Mouse (Mus musculus) cortical plate, adult 2 months (tissue): ENCODE measurements around the gene Dynlt1c. TPM values are rescaled to one million over a fixed set of nuclear protein-coding genes. Genes with fewer than 3 reads are reported as not detected.
"Not testable (repeated sequence)": the region's sequence is repeated elsewhere in the genome, so short reads cannot be mapped to it uniquely, and the experiment has no call there.

ENCODE experiments used
- H3K27ac ChIP-seq: fragments of 200-500 bp; 2 replicates; pipeline ENCODE4 v1.5.1; 2012; ENCODE audit warnings: low read length, control low read depth, inconsistent platforms; ENCODE audit not compliant: insufficient read depth
- H3K4me1 ChIP-seq: fragments of 200-500 bp; 2 replicates; pipeline ENCODE4 v1.6.1; 2011; ENCODE audit warnings: low read length; ENCODE audit not compliant: control insufficient read depth, insufficient read depth
- H3K4me3 ChIP-seq: fragments of 200-500 bp; 2 replicates; pipeline ENCODE4 v1.5.1; 2011; ENCODE audit warnings: mild to moderate bottlenecking, low read length, control low read depth; ENCODE audit not compliant: insufficient read depth
- polyA plus RNA-seq: library from polyadenylated mRNA; depleted of rRNA; stranded (reverse); fragments of >200 nt; gene quantifications from 2 replicates; pipeline ENCODE4 v1.2.3, GENCODE M21; 2012; rRNA removed

Dynlt1c gene
- polyA plus RNA-seq, 1 experiment: 10.6 TPM

GRCm38 (mm10) chr17:6656471-6656870 lies 55.0 kb downstream of the Dynlt1c start:
- H3K27ac ChIP-seq, H3K4me1 ChIP-seq: not testable (repeated sequence)

GRCm38 (mm10) chr17:6658801-6659200 lies 57.3 kb downstream of the Dynlt1c start, which contains the start of gene Sytl3:
Sytl3 (plus strand) TSS chr17:6659093.
- not testable (repeated sequence) for H3K27ac ChIP-seq, H3K4me1 ChIP-seq, H3K4me3 ChIP-seq

More at GRCm38 (mm10) chr17:6656471-6656870, 55.0 kb downstream of the Dynlt1c start:
- H3K4me3 ChIP-seq: not testable (repeated sequence)

Other genes starting within 250 kb of the Dynlt1c start
- 86.0 and 92.2 TPM in 2 replicates for gene Dynlt1b, start 171.6 kb upstream of the Dynlt1c start, polyA plus RNA-seq
- 15.8 and 20.6 TPM in 2 replicates for gene Dynlt1f, start 54.2 kb downstream of the Dynlt1c start, polyA plus RNA-seq
- gene Sytl3, start 57.4 kb downstream of the Dynlt1c start, polyA plus RNA-seq: 0.13 and 0.15 TPM in 2 replicates
- 53.2 and 56.4 TPM in 2 replicates for gene Ezr, start 181.1 kb downstream of the Dynlt1c start, polyA plus RNA-seq